Mouse (Mus musculus): ENCODE results near the gene Itsn1. TPM values are rescaled to one million over a fixed set of nuclear protein-coding genes. Genes with fewer than 3 reads are reported as not detected.

Itsn1 gene
- polyA plus RNA-seq, 1 experiment from 2014 or later = 18.1 TPM

GRCm38 (mm10) chr16:91792477-91793196, 63.6 kb downstream of the Itsn1 start:
- H3K9ac ChIP-seq (ENCODE audit: low read length) = no peak overlapping the region
- no peaks in the 10 kb centered on the region for H3K36me3 ChIP-seq (ENCODE audit: control insufficient read depth, insufficient read depth, low read length)
- H3K4me2 ChIP-seq (ENCODE audit: low read depth, low read length) = no peak overlapping the region
- H3K4me3 ChIP-seq (replicated peaks; ENCODE audit: low read length) = no peak overlapping the region
- no peaks in the 10 kb centered on the region for H3K4me1 ChIP-seq (ENCODE audit: control insufficient read depth, insufficient read depth, low read length)
- ATAC-seq (ENCODE audit: insufficient read depth, low FRiP score) = no peak
- no peaks in the 10 kb centered on the region for H3K27me3 ChIP-seq (ENCODE audit: control insufficient read depth, insufficient read depth, low read length)
- WGBS = 77% methylated on average over 8 of the region's 8 CpGs
- H3K9me3 ChIP-seq (replicated peaks; ENCODE audit: control insufficient read depth, low read length) = no peaks in the 10 kb centered on the region
- H3K27ac ChIP-seq (ENCODE audit: low read length) = no peak overlapping the region

DNA sequence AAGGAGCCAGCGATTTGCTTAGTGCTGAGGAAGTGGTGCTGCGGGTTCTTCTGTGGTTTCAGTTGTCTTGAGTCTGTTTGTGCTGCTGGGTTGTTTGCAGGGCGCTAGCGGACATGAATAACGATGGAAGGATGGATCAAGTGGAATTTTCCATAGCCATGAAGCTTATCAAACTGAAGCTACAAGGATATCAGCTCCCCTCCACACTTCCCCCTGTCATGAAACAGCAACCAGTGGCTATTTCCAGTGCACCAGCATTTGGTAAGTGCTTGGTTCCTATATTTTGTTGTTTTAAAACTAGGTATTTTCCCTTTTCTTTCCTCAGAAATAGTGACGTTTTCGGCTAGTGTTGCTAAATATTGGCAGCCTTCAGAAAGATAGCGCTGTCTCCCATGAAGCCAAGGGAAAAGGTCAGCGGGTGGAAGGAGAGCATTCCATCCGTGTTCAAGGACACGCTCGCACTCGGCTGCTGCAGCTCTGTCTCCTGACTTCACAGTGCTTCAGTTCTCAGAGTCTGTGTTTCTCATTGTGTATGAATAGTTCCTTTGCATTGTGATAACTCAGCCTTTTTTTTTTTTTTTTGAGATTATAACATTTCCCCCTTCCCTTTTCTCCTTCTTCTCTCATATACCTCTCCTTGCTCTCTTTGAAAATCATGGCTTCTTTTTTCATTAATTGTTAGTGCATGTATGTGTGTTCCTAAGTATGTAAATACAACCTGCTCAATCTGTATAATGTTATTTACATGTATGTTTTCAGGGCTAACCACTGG, 64.6 kb downstream of the Itsn1 start:
- WGBS = 85% methylated on average over 13 of the region's 13 CpGs

GRCm38 (mm10) chr16:91794306-91794705, 65.2 kb downstream of the Itsn1 start:
- WGBS = 95% methylated on average over 7 of the region's 7 CpGs
- H3K9me3 ChIP-seq (replicated peaks; ENCODE audit: control insufficient read depth, low read length) = no peaks in the 10 kb centered on the region
- no peaks in the 10 kb centered on the region for H3K27me3 ChIP-seq (ENCODE audit: control insufficient read depth, insufficient read depth, low read length)
- H3K4me3 ChIP-seq (replicated peaks; ENCODE audit: low read length) = no peak overlapping the region
- no peaks in the 10 kb centered on the region for H3K4me1 ChIP-seq (ENCODE audit: control insufficient read depth, insufficient read depth, low read length)
- no peak overlapping the region for H3K27ac ChIP-seq (ENCODE audit: low read length)
- H3K36me3 ChIP-seq (ENCODE audit: control insufficient read depth, insufficient read depth, low read length) = no peaks in the 10 kb centered on the region
- no peak for ATAC-seq (ENCODE audit: insufficient read depth, low FRiP score)
- no peak overlapping the region for H3K9ac ChIP-seq (ENCODE audit: low read length)
- H3K4me2 ChIP-seq (ENCODE audit: low read depth, low read length) = no peak overlapping the region

More for the DNA sequence above, 64.6 kb downstream of the Itsn1 start:
- no peaks in the 10 kb centered on the region for H3K27me3 ChIP-seq (ENCODE audit: control insufficient read depth, insufficient read depth, low read length)
- H3K4me3 ChIP-seq (replicated peaks; ENCODE audit: low read length) = no peak overlapping the region
- H3K9me3 ChIP-seq (replicated peaks; ENCODE audit: control insufficient read depth, low read length) = no peaks in the 10 kb centered on the region
- ATAC-seq (ENCODE audit: insufficient read depth, low FRiP score) = no peak
- H3K4me1 ChIP-seq (ENCODE audit: control insufficient read depth, insufficient read depth, low read length) = no peaks in the 10 kb centered on the region
- no peak overlapping the region for H3K9ac ChIP-seq (ENCODE audit: low read length)
- no peak overlapping the region for H3K27ac ChIP-seq (ENCODE audit: low read length)
- no peaks in the 10 kb centered on the region for H3K36me3 ChIP-seq (ENCODE audit: control insufficient read depth, insufficient read depth, low read length)
- H3K4me2 ChIP-seq (ENCODE audit: low read depth, low read length) = no peak overlapping the region

DNA sequence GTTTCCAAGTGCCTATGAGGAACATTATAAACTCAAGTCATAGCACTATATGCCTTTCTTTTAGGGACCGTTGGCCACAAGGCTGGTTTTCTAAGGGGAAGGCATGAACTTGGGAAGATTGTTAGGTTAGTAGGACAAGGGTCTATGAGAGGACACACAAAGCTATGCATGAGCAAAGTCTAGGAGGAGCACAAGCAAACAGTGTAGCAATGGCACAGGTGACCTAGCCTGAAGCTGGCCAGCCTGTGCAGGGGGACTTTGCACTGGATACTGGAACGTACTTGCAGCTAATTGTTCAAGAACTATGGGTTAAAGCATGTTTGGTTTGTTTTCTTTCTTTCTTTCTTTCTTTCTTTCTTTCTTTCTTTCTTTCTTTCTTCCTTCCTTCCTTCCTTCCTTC, 66.0 kb downstream of the Itsn1 start:
- no peaks in the 10 kb centered on the region for H3K9me3 ChIP-seq (replicated peaks; ENCODE audit: control insufficient read depth, low read length)
- no peak overlapping the region for H3K4me3 ChIP-seq (replicated peaks; ENCODE audit: low read length)
- no peaks in the 10 kb centered on the region for H3K27me3 ChIP-seq (ENCODE audit: control insufficient read depth, insufficient read depth, low read length)
- no peaks in the 10 kb centered on the region for H3K4me1 ChIP-seq (ENCODE audit: control insufficient read depth, insufficient read depth, low read length)
- H3K36me3 ChIP-seq (ENCODE audit: control insufficient read depth, insufficient read depth, low read length) = no peaks in the 10 kb centered on the region
- 86% methylated on average over 2 of the region's 2 CpGs for WGBS
- no peak for ATAC-seq (ENCODE audit: insufficient read depth, low FRiP score)
- H3K9ac ChIP-seq (ENCODE audit: low read length) = no peak overlapping the region
- no peak overlapping the region for H3K4me2 ChIP-seq (ENCODE audit: low read depth, low read length)
- H3K27ac ChIP-seq (ENCODE audit: low read length) = no peak overlapping the region

GRCm38 (mm10) chr16:91795606-91796005, 66.5 kb downstream of the Itsn1 start:
- no peak overlapping the region for H3K4me3 ChIP-seq (replicated peaks; ENCODE audit: low read length)
- WGBS = 91% methylated on average over 9 of the region's 9 CpGs
- H3K36me3 ChIP-seq (ENCODE audit: control insufficient read depth, insufficient read depth, low read length) = no peaks in the 10 kb centered on the region
- H3K9ac ChIP-seq (ENCODE audit: low read length) = no peak overlapping the region
- H3K9me3 ChIP-seq (replicated peaks; ENCODE audit: control insufficient read depth, low read length) = no peaks in the 10 kb centered on the region
- no peaks in the 10 kb centered on the region for H3K4me1 ChIP-seq (ENCODE audit: control insufficient read depth, insufficient read depth, low read length)
- ATAC-seq (ENCODE audit: insufficient read depth, low FRiP score) = no peak
- no peak overlapping the region for H3K4me2 ChIP-seq (ENCODE audit: low read depth, low read length)
- H3K27me3 ChIP-seq (ENCODE audit: control insufficient read depth, insufficient read depth, low read length) = no peaks in the 10 kb centered on the region
- no peak overlapping the region for H3K27ac ChIP-seq (ENCODE audit: low read length)

GRCm38 (mm10) chr16:91801426-91801825, 72.3 kb downstream of the Itsn1 start:
- H3K4me3 ChIP-seq (replicated peaks; ENCODE audit: low read length) = no peak overlapping the region
- ATAC-seq (ENCODE audit: insufficient read depth, low FRiP score) = no peak
- no peaks in the 10 kb centered on the region for H3K27me3 ChIP-seq (ENCODE audit: control insufficient read depth, insufficient read depth, low read length)
- no peaks in the 10 kb centered on the region for H3K9me3 ChIP-seq (replicated peaks; ENCODE audit: control insufficient read depth, low read length)
- H3K27ac ChIP-seq (ENCODE audit: low read length) = no peak overlapping the region
- 0 out of 2 replicates have a peak, but pooled peaks cover 2% of the 10 kb centered on the region for H3K36me3 ChIP-seq (ENCODE audit: control insufficient read depth, insufficient read depth, low read length)
- no peak overlapping the region for H3K4me2 ChIP-seq (ENCODE audit: low read depth, low read length)
- H3K4me1 ChIP-seq (ENCODE audit: control insufficient read depth, insufficient read depth, low read length) = 0 out of 2 replicates have a peak, but pooled peaks cover 3% of the 10 kb centered on the region
- H3K9ac ChIP-seq (ENCODE audit: low read length) = no peak overlapping the region
- WGBS = 93% methylated on average over 13 of the region's 13 CpGs

- no peak overlapping the region for H3K9ac ChIP-seq (ENCODE audit: low read length)
- H3K4me3 ChIP-seq (replicated peaks; ENCODE audit: low read length) = no peak overlapping the region
- H3K36me3 ChIP-seq (ENCODE audit: control insufficient read depth, insufficient read depth, low read length) = 0 out of 2 replicates have a peak, but pooled peaks cover 2% of the 10 kb centered on the region
- no peaks in the 10 kb centered on the region for H3K27me3 ChIP-seq (ENCODE audit: control insufficient read depth, insufficient read depth, low read length)
- no peak overlapping the region for H3K27ac ChIP-seq (ENCODE audit: low read length)
- H3K4me2 ChIP-seq (ENCODE audit: low read depth, low read length) = no peak overlapping the region
- ATAC-seq (ENCODE audit: insufficient read depth, low FRiP score) = no peak
- WGBS = 80% methylated on average over 5 of the region's 5 CpGs
- H3K9me3 ChIP-seq (replicated peaks; ENCODE audit: control insufficient read depth, low read length) = no peaks in the 10 kb centered on the region
- H3K4me1 ChIP-seq (ENCODE audit: control insufficient read depth, insufficient read depth, low read length) = 0 out of 2 replicates have a peak, but pooled peaks cover 3% of the 10 kb centered on the region
Measured at GRCm38 (mm10) chr16:91802461-91803062, 73.5 kb downstream of the Itsn1 start.

GRCm38 (mm10) chr16:91804418-91804817, 75.3 kb downstream of the Itsn1 start:
- no peak overlapping the region for H3K9ac ChIP-seq (ENCODE audit: low read length)
- no peaks in the 10 kb centered on the region for H3K27me3 ChIP-seq (ENCODE audit: control insufficient read depth, insufficient read depth, low read length)
- no peaks in the 10 kb centered on the region for H3K9me3 ChIP-seq (replicated peaks; ENCODE audit: control insufficient read depth, low read length)
- H3K27ac ChIP-seq (ENCODE audit: low read length) = no peak overlapping the region
- 0 out of 2 replicates have a peak, but pooled peaks cover 3% of the 10 kb centered on the region for H3K4me1 ChIP-seq (ENCODE audit: control insufficient read depth, insufficient read depth, low read length)
- WGBS = 88% methylated on average over 8 of the region's 8 CpGs
- ATAC-seq (ENCODE audit: insufficient read depth, low FRiP score) = no peak; the same call in 1 of the 2 replicates
- no peak overlapping the region for H3K4me2 ChIP-seq (ENCODE audit: low read depth, low read length)
- H3K4me3 ChIP-seq (replicated peaks; ENCODE audit: low read length) = no peak overlapping the region
- 0 out of 2 replicates have a peak, but pooled peaks cover 2% of the 10 kb centered on the region for H3K36me3 ChIP-seq (ENCODE audit: control insufficient read depth, insufficient read depth, low read length)

GRCm38 (mm10) chr16:91804831-91805230, 75.8 kb downstream of the Itsn1 start:
- Histone ChIP-seq H3K4me3 (replicated peaks; ENCODE audit: low read length) (no peak overlapping the region), H3K9me3 (replicated peaks; ENCODE audit: control insufficient read depth, low read length) (no peaks in the 10 kb centered on the region), H3K36me3 (ENCODE audit: control insufficient read depth, insufficient read depth, low read length) (0 out of 2 replicates have a peak, but pooled peaks cover 2% of the 10 kb centered on the region), H3K9ac (ENCODE audit: low read length) (no peak overlapping the region), H3K27ac (ENCODE audit: low read length) (no peak overlapping the region), H3K4me2 (ENCODE audit: low read depth, low read length) (no peak overlapping the region), H3K4me1 (ENCODE audit: control insufficient read depth, insufficient read depth, low read length) (0 out of 2 replicates have a peak, but pooled peaks cover 3% of the 10 kb centered on the region), H3K27me3 (ENCODE audit: control insufficient read depth, insufficient read depth, low read length) (no peaks in the 10 kb centered on the region)
- no peak for ATAC-seq (ENCODE audit: insufficient read depth, low FRiP score)
- WGBS = 58% methylated on average over 5 of the region's 5 CpGs
